Mouse (Mus musculus) myocyte (in vitro differentiated cells): ENCODE data around the gene Oaf. TPM values are rescaled to one million over a fixed set of nuclear protein-coding genes. Genes with fewer than 3 reads are reported as not detected.

Source experiments
- H3K27me3 ChIP-seq: one replicate; pipeline ENCODE4 v1.6.1; 2011; ENCODE audit not compliant: control insufficient read depth, insufficient read depth, insufficient read length
- H3K36me3 ChIP-seq: one replicate; pipeline ENCODE4 v1.6.1; 2011; ENCODE audit not compliant: control insufficient read depth, insufficient read depth
- H3K4me2 ChIP-seq: one replicate; pipeline ENCODE4 v1.6.1; 2011; ENCODE audit warnings: low read depth, control low read depth
- H3K4me3 ChIP-seq: one replicate; pipeline ENCODE4 v1.5.1; 2011; ENCODE audit warnings: mild to moderate bottlenecking, control low read depth, moderate library complexity
- H3K79me2 ChIP-seq: one replicate; pipeline ENCODE4 v1.6.1; 2011; ENCODE audit not compliant: control insufficient read depth, insufficient read depth
- H3ac ChIP-seq: one replicate; pipeline ENCODE4 v1.6.1; 2011; ENCODE audit not compliant: control insufficient read depth, insufficient read length
- CEBPB ChIP-seq: IDR thresholded peaks from 2 replicates; pipeline ENCODE4 v1.6.1; 2011; ENCODE audit warnings: mild to moderate bottlenecking, moderate library complexity; ENCODE audit not compliant: poor library complexity, insufficient read depth, severe bottlenecking
- E2F4 ChIP-seq: IDR thresholded peaks from one replicate; pipeline ENCODE4 v1.6.1; 2011; ENCODE audit warnings: mild to moderate bottlenecking, control low read depth, moderate library complexity; ENCODE audit not compliant: insufficient read depth
- MAX ChIP-seq: IDR thresholded peaks from one replicate; pipeline ENCODE4 v1.6.1; 2011; ENCODE audit warnings: low read depth, mild to moderate bottlenecking, control low read depth
- MYOD1 ChIP-seq, 3 experiments: IDR thresholded peaks; one replicate each; pipeline ENCODE4 v1.6.1; 2011; ENCODE audit warnings: control low read depth in 2 of 3, low read depth in 2 of 3, mild to moderate bottlenecking in 2 of 3, moderate library complexity in 1 of 3; ENCODE audit not compliant: insufficient read length in 2 of 3, control insufficient read depth in 1 of 3
- MYOG ChIP-seq, 3 experiments: IDR thresholded peaks; one replicate each; pipeline ENCODE4 v1.6.1; 2011; ENCODE audit warnings: control low read depth in 2 of 3, low read depth in 2 of 3, mild to moderate bottlenecking in 2 of 3; ENCODE audit not compliant: insufficient read length in 2 of 3, control insufficient read depth in 1 of 3, insufficient read depth in 1 of 3
- POLR2A ChIP-seq: IDR thresholded peaks from one replicate; pipeline ENCODE4 v1.6.1; 2011; ENCODE audit warnings: low read depth, mild to moderate bottlenecking, control low read depth, moderate library complexity; ENCODE audit not compliant: insufficient read length
- POLR2AphosphoS2 ChIP-seq: IDR thresholded peaks from one replicate; pipeline ENCODE4 v1.6.1; 2011; ENCODE audit warnings: low read depth, control low read depth; ENCODE audit not compliant: insufficient read length
- REST ChIP-seq: IDR thresholded peaks from one replicate; pipeline ENCODE4 v1.6.1; 2011; ENCODE audit warnings: mild to moderate bottlenecking, control low read depth, moderate library complexity; ENCODE audit not compliant: insufficient read depth, insufficient read length
- SRF ChIP-seq: IDR thresholded peaks from one replicate; pipeline ENCODE4 v1.6.1; 2011; ENCODE audit warnings: low read depth; ENCODE audit not compliant: control insufficient read depth, insufficient read length
- TCF12 ChIP-seq: IDR thresholded peaks from one replicate; pipeline ENCODE4 v1.6.1; 2011; ENCODE audit warnings: mild to moderate bottlenecking, control low read depth; ENCODE audit not compliant: poor library complexity, insufficient read depth, severe bottlenecking
- TCF3 ChIP-seq: IDR thresholded peaks from one replicate; pipeline ENCODE4 v1.6.1; 2011; ENCODE audit warnings: low read depth, control low read depth; ENCODE audit not compliant: insufficient read length
- USF1 ChIP-seq: IDR thresholded peaks from one replicate; pipeline ENCODE4 v1.6.1; 2011; ENCODE audit warnings: low read depth, mild to moderate bottlenecking, control low read depth, moderate library complexity
- polyA plus RNA-seq: library from polyadenylated mRNA; unstranded; fragments of >200 nt; fragmentation: generic; extraction: Trizol; gene quantifications from one replicate; pipeline ENCODE4 v1.2.1, GENCODE M21; 2012; ENCODE audit warnings: missing spikeins

Oaf gene
- polyA plus RNA-seq, 1 experiment = 27.1 TPM

- no peak overlapping the region for H3ac ChIP-seq
- TF ChIP-seq MYOD1 (IDR thresholded peaks at IDR 0.05; ENCODE audit: control insufficient read depth in 1 of 3, insufficient read length in 2 of 3, low read depth in 2 of 3) (no peak), CEBPB (no peak), SRF (no peak), USF1 (no peak), MAX (no peak), TCF12 (no peak), TCF3 (no peak), POLR2AphosphoS2 (no peak), MYOG (IDR thresholded peaks at IDR 0.05; ENCODE audit: control insufficient read depth in 1 of 3, insufficient read depth in 1 of 3, insufficient read length in 2 of 3, low read depth in 2 of 3) (no peak), E2F4 (no peak), REST (no peak), POLR2A (no peak)
- no peaks in the 10 kb centered on the region for H3K79me2 ChIP-seq
- no peak overlapping the region for H3K4me2 ChIP-seq
- peaks cover 60% of the 10 kb centered on the region for H3K27me3 ChIP-seq
- H3K36me3 ChIP-seq = no peaks in the 10 kb centered on the region
- no peak overlapping the region for H3K4me3 ChIP-seq
Observed at GRCm38 (mm10) chr9:43205343-43206021, 34.2 kb downstream of the Oaf start.

GRCm38 (mm10) chr9:43200212-43200611, 39.5 kb downstream of the Oaf start:
- Histone ChIP-seq H3K27me3 (peaks cover 58% of the 10 kb centered on the region), H3K36me3 (no peaks in the 10 kb centered on the region), H3ac (no peak overlapping the region), H3K4me2 (no peak overlapping the region), H3K4me3 (no peak overlapping the region), H3K79me2 (no peaks in the 10 kb centered on the region)
- TF ChIP-seq SRF (no peak), TCF3 (no peak), E2F4 (no peak), CEBPB (no peak)

GRCm38 (mm10) chr9:43194001-43194400, 45.7 kb downstream of the Oaf start:
- TF ChIP-seq SRF (no peak), MYOG (IDR thresholded peaks at IDR 0.05; ENCODE audit: control insufficient read depth in 1 of 3, insufficient read depth in 1 of 3, insufficient read length in 2 of 3, low read depth in 2 of 3) (no peak), POLR2AphosphoS2 (no peak), POLR2A (no peak), USF1 (no peak), E2F4 (no peak), MYOD1 (IDR thresholded peaks at IDR 0.05; ENCODE audit: control insufficient read depth in 1 of 3, insufficient read length in 2 of 3, low read depth in 2 of 3) (no peak)
- no peak overlapping the region for H3K4me3 ChIP-seq
- H3ac ChIP-seq = no peak overlapping the region
- no peak overlapping the region for H3K4me2 ChIP-seq
- H3K27me3 ChIP-seq = peaks cover 19% of the 10 kb centered on the region
- no peaks in the 10 kb centered on the region for H3K36me3 ChIP-seq
- H3K79me2 ChIP-seq = no peaks in the 10 kb centered on the region

GRCm38 (mm10) chr9:43191561-43191960, 48.1 kb downstream of the Oaf start:
- Histone ChIP-seq H3K4me3 (no peak overlapping the region), H3K4me2 (no peak overlapping the region), H3K27me3 (peaks cover 39% of the 10 kb centered on the region), H3ac (no peak overlapping the region), H3K79me2 (no peaks in the 10 kb centered on the region), H3K36me3 (no peaks in the 10 kb centered on the region)
- no peak for TF ChIP-seq MYOD1 (IDR thresholded peaks at IDR 0.05; ENCODE audit: control insufficient read depth in 1 of 3, insufficient read length in 2 of 3, low read depth in 2 of 3)
- no peak for TF ChIP-seq TCF3

- no peak overlapping the region for H3ac ChIP-seq
- H3K36me3 ChIP-seq = no peaks in the 10 kb centered on the region
- H3K4me2 ChIP-seq = no peak overlapping the region
- H3K4me3 ChIP-seq = no peak overlapping the region
- no peaks in the 10 kb centered on the region for H3K79me2 ChIP-seq
- H3K27me3 ChIP-seq = peaks cover 43% of the 10 kb centered on the region
- TF ChIP-seq TCF12 (no peak), REST (no peak), MYOG (IDR thresholded peaks at IDR 0.05; ENCODE audit: control insufficient read depth in 1 of 3, insufficient read depth in 1 of 3, insufficient read length in 2 of 3, low read depth in 2 of 3) (no peak), MYOD1 (IDR thresholded peaks at IDR 0.05; ENCODE audit: control insufficient read depth in 1 of 3, insufficient read length in 2 of 3, low read depth in 2 of 3) (no peak), CEBPB (no peak), E2F4 (no peak), SRF (no peak), POLR2AphosphoS2 (no peak), USF1 (no peak), MAX (no peak), TCF3 (no peak), POLR2A (no peak)
Observed at GRCm38 (mm10) chr9:43189021-43189356, 50.7 kb downstream of the Oaf start.
